ENCODE assay signal across 9 mouse cellular contexts in genomic region chr1:47277839-47278238, GRCm38 (mm10).
DNase-seq lines count a peak whose midpoint lies in the region; ATAC-seq and TF ChIP-seq lines count a peak whose summit lies in the region.
"Had no signal": no experiment of that assay in that cellular context is flagged by ENCODE, and none has a peak within 500 bp of the region (broad histone marks: within the 10 kb centered on the region; RNA-seq: fewer than 3 reads in every experiment).

No protein-coding gene starts in this region.

- no peaks in the 10 kb centered on the region for H3K4me1 ChIP-seq in lung, embryonic 14.5 days (ENCODE audit: insufficient read depth)

- H3K27ac ChIP-seq in lung, embryonic 14.5 days (ENCODE audit: low read depth), result no peak overlapping the region
- H3K27ac ChIP-seq: limb, embryonic 15.5 days had no signal

- H3K9ac ChIP-seq in lung, embryonic 14.5 days, result no peak overlapping the region
- H3K9ac ChIP-seq: limb, embryonic 15.5 days had no signal

- ATAC-seq in lung, embryonic 14.5 days (ENCODE audit: insufficient read depth), result peak; percentile 75; the same call in 1 of the 2 replicates

- H3K4me2 ChIP-seq in lung, embryonic 14.5 days, result no peak overlapping the region
- H3K4me2 ChIP-seq: limb, embryonic 15.5 days had no signal

- H3K4me3 ChIP-seq in lung, embryonic 14.5 days (ENCODE audit: low read depth, low read length), result no peak overlapping the region
- H3K4me3 ChIP-seq: limb, embryonic 15.5 days had no signal

- H3K27me3 ChIP-seq in lung, embryonic 14.5 days (ENCODE audit: insufficient read depth, low read length), result no peaks in the 10 kb centered on the region
- H3K27me3 ChIP-seq: limb, embryonic 15.5 days had no signal

- 13% methylated on average over 2 of the region's 2 CpGs for WGBS in lung, embryonic 14.5 days

- H3K9me3 ChIP-seq in lung, embryonic 14.5 days (ENCODE audit: low read depth, low read length), result no peaks in the 10 kb centered on the region
- H3K9me3 ChIP-seq: limb, embryonic 15.5 days had no signal

- peak; percentile 58 for TF ChIP-seq CTCF in lung, embryonic 14.5 days (IDR thresholded peaks at IDR 0.05; ENCODE audit: low read depth)

- H3K36me3 ChIP-seq in lung, embryonic 14.5 days (ENCODE audit: insufficient read depth), result no peaks in the 10 kb centered on the region
- H3K36me3 ChIP-seq: limb, embryonic 15.5 days had no signal

- peak; percentile 82 for DNase-seq in lung, embryonic 14.5 days
- DNase-seq in lung, postnatal 4 days, result no peak
- DNase-seq in cerebellum, adult 11-12 months, result peak; percentile 14
- peak; percentile 71 for DNase-seq in forelimb bud, embryonic 11.5 days (ENCODE audit: low read depth, low spot score)
- peak; percentile 57 for DNase-seq in left cerebral cortex, adult 11 months (ENCODE audit: low spot score)
- DNase-seq in retina, postnatal 1 day, result peak; percentile 85
- DNase-seq in thymus, postnatal 10 days (ENCODE audit: low spot score in 2 of 2), result no peak
- no peak for DNase-seq in urinary bladder, postnatal 10 days (ENCODE audit: low spot score)

Comparison
In these comparisons a context has a peak if more than half of its experiments do, and no peak if none do; other contexts are left out.
1. DNase-seq: peak in lung, embryonic 14.5 days (single experiment), cerebellum, adult 11-12 months (single experiment), forelimb bud, embryonic 11.5 days (single experiment), left cerebral cortex, adult 11 months (single experiment) and retina, postnatal 1 day (single experiment); none in lung, postnatal 4 days (0 of 2), thymus, postnatal 10 days (0 of 2) and urinary bladder, postnatal 10 days (single experiment).